Mouse (Mus musculus) central nervous system, embryonic 14 days (tissue): ENCODE results near the gene Ramp1. TPM values are rescaled to one million over a fixed set of nuclear protein-coding genes. Genes with fewer than 3 reads are reported as not detected.

Experiments
- polyA plus RNA-seq: library from polyadenylated mRNA; depleted of rRNA; stranded (reverse); fragments of >200 nt; gene quantifications from 2 replicates; pipeline ENCODE4 v1.2.3, GENCODE M21; 2012; rRNA removed

Ramp1 gene
- 2.2 and 2.7 TPM in 2 replicates for polyA plus RNA-seq

GRCm38 (mm10) chr1:91179533-91180173 lies at the start of gene Ramp1:
Gene Ramp1, plus strand, starts transcription at chr1:91179822.

GRCm38 (mm10) chr1:91144813-91145212 lies 34.8 kb upstream of the Ramp1 start, which contains the start of gene Rbm44:
Gene Rbm44, plus strand, starts transcription at chr1:91145089.

GRCm38 (mm10) chr1:91249564-91250414 lies 70.2 kb downstream of the Ramp1 start, which contains the start of gene Ube2f:
Gene Ube2f, plus strand, starts transcription at chr1:91250304.

Other genes starting within 250 kb of the Ramp1 start
- not detected in 2 replicates for gene Prlh, start 226.7 kb upstream of the Ramp1 start, polyA plus RNA-seq
- gene Rab17, start 210.2 kb upstream of the Ramp1 start, polyA plus RNA-seq, result 0.11 and 0.26 TPM in 2 replicates
- gene Lrrfip1, start 181.1 kb upstream of the Ramp1 start, polyA plus RNA-seq, result 30.5 and 35.7 TPM in 2 replicates
- gene Rbm44, start 34.7 kb upstream of the Ramp1 start, polyA plus RNA-seq, result 0.19 and 0.23 TPM in 2 replicates
- gene Ube2f, start 70.5 kb downstream of the Ramp1 start, polyA plus RNA-seq, result 61.0 and 63.6 TPM in 2 replicates
- 11.5 and 12.3 TPM in 2 replicates for gene Scly, start 118.5 kb downstream of the Ramp1 start, polyA plus RNA-seq
- gene Espnl, start 142.3 kb downstream of the Ramp1 start, polyA plus RNA-seq, result 0.09 and 0.10 TPM in 2 replicates
- gene Klhl30, start 171.2 kb downstream of the Ramp1 start, polyA plus RNA-seq, result 0.12 and 0.85 TPM in 2 replicates
- gene Erfe, start 186.6 kb downstream of the Ramp1 start, polyA plus RNA-seq, result 0.34 and 0.58 TPM in 2 replicates
- 153 and 156 TPM in 2 replicates for gene Ilkap, start 219.0 kb downstream of the Ramp1 start, polyA plus RNA-seq
- gene Hes6, start 234.2 kb downstream of the Ramp1 start, polyA plus RNA-seq, result 148 and 184 TPM in 2 replicates